Mouse (Mus musculus) effector memory CD4-positive, alpha-beta T cell, adult 7 months (primary cell): ENCODE data around the gene Taar9. TPM values are rescaled to one million over a fixed set of nuclear protein-coding genes. Genes with fewer than 3 reads are reported as not detected.

ENCODE experiments used
- polyA plus RNA-seq: library from polyadenylated mRNA; unstranded; fragments of 100-300 nt; shearing (Covaris generic); gene quantifications from one replicate; pipeline ENCODE4 v1.2.1, GENCODE M21; 2017

Taar9 gene
- polyA plus RNA-seq = not detected

DNA sequence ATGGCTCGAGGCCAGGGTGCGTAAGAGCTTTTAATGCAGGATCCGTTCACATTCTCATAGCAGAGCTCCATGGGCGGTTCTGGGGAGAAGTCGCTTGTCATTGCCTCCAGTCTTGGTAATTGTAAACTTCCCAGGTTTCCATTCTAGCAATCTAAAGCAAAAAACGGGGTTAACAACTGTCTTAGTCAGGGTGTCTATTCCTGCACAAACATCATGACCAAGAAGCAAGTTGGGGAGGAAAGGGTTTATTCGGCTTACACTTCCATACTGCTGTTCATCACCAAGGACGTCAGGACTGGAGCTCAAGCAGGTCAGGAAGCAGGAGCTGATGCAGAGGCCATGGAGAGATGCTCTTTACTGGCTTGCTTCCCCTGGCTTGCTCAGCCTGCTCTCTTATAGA is at the start of gene Taar9:
TSS of gene Taar9 (minus strand) at position 101 of the 400 bp plus-strand sequence.

DNA sequence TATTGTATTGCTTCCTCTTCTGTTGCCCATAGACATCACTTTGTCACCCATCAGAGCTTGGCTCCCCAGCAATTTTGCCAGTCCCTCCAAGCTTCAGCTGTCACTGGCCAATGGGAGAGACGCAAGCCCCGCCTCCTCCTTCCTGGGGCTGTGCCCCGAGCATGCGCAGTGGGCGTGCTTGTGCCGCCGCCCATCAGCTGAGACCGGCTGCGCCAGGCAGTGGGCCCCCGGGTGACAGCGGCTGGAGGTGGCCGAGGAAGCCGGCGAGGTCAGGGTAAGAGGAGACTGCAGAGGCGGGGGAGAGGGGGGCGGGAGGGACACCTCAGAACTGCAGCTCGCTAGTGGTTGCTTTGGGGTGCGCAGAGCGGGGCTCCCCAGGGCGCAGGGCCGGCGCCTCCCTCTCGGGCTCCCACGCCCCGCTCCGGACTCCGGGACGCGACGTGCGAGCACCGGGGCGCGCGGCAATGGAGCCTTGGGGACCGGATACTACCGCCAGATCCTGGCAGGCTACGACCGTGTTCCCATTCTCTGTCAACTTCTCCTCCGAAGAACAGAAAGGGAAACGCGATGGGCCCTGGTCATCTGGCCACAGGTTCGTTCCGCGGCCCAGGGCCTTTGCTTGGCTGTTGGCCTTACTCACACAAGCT is 39.9 kb upstream of the Taar9 start, which contains the start of gene Stx7:
TSS of gene Stx7 (plus strand) at position 168 of the 647 bp plus-strand sequence.

GRCm38 (mm10) chr10:24101812-24102211 is 7.5 kb downstream of the Taar9 start, which contains the start of gene Taar8c:
Gene Taar8c, minus strand, starts transcription at chr10:24101912.

DNA sequence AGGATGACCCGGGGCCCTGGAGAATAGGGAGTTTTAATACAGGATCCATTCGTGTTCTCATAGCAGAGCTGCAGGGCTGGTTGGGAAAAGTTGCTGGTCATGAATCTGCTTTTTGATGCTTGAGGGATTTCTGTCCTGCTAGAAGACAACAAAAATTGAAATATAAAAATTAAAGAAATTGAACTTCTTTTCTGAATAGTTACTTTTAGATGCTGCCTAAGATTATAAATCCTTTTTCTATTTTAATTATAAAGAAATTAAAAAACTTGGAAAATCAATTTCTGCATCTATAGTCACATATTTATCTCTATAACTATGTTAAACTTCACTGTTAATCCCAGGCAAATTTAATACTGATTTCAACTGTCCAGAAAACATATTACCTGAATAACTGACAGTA is 17.1 kb downstream of the Taar9 start, which contains the start of gene Taar8b:
TSS of gene Taar8b (minus strand) at position 101 of the 400 bp plus-strand sequence.

DNA sequence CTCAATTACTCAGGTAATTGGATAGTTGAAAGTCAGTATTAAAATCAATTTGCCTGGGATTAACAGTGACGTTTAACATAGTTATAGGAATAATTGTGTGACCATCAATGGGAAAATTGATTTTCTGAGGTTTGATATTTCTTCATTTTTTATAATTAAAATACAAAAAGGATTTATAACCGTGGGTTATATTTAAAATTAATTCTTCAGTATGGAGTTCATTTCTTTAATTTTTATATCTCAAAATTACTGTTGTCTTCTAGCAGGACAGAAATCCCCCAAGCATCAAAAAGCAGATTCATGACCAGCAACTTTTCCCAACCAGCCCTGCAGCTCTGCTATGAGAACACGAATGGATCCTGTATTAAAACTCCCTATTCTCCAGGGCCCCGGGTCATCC is 33.1 kb downstream of the Taar9 start, which contains the start of gene Taar8a:
TSS of gene Taar8a (plus strand) at position 301 of the 400 bp plus-strand sequence.

Other genes starting within 250 kb of the Taar9 start
- gene Vnn1, start 214.8 kb downstream of the Taar9 start, polyA plus RNA-seq = not detected
- not detected for gene Taar1, start 189.2 kb downstream of the Taar9 start, polyA plus RNA-seq
- not detected for gene Taar2, start 171.0 kb downstream of the Taar9 start, polyA plus RNA-seq
- not detected for gene Taar3, start 160.0 kb downstream of the Taar9 start, polyA plus RNA-seq
- not detected for gene Taar4, start 149.0 kb downstream of the Taar9 start, polyA plus RNA-seq
- not detected for gene Taar5, start 138.8 kb downstream of the Taar9 start, polyA plus RNA-seq
- gene Taar6, start 123.9 kb downstream of the Taar9 start, polyA plus RNA-seq = not detected
- gene Taar7a, start 116.1 kb downstream of the Taar9 start, polyA plus RNA-seq = not detected
- not detected for gene Taar7b, start 109.6 kb downstream of the Taar9 start, polyA plus RNA-seq
- gene Taar7d, start 82.3 kb downstream of the Taar9 start, polyA plus RNA-seq = not detected
- gene Taar7e, start 71.9 kb downstream of the Taar9 start, polyA plus RNA-seq = not detected
- not detected for gene Taar7f, start 60.0 kb downstream of the Taar9 start, polyA plus RNA-seq
- gene Taar8a, start 33.0 kb downstream of the Taar9 start, polyA plus RNA-seq = 0.38 TPM
- not detected for gene Taar8b, start 17.2 kb downstream of the Taar9 start, polyA plus RNA-seq
- not detected for gene Taar8c, start 7.6 kb downstream of the Taar9 start, polyA plus RNA-seq
- 19.9 TPM for gene Stx7, start 39.8 kb upstream of the Taar9 start, polyA plus RNA-seq
- not detected for gene Moxd1, start 114.0 kb upstream of the Taar9 start, polyA plus RNA-seq